Mouse (Mus musculus): ENCODE measurements at regions not wholly inside any gene's neighbourhood (a gene's known extent, or its start where the extent isn't known, plus 50 kb on each side); places are given as distances from the start of the nearest gene placed in this dataset.

DNA sequence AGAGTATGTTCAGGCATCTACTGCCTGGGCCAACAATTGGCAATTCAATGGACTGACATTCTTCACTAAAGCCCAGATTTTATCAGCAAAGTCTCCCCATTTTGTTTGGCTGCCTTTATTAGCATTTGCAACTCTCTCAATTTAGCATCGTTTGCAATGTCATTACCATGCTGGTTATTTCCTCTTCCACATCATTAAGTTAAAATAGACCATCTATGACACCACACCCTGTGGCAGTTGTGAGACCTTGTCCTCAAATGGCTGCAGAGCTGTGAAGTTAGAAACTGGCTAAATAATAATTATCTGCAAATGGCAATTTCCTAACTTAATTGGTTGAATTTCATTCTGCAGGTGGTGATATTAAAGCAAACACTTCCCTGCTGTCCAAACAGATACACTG, 381.8 kb downstream of the H2al1n start:
- Histone ChIP-seq H3K27ac (no peak overlapping the region), H3K27me3 (no peaks in the 10 kb centered on the region), H3K4me2 (replicated peaks) (no peak overlapping the region), H3K9ac (replicated peaks) (no peak overlapping the region), H3K36me3 (no peaks in the 10 kb centered on the region), H3K9me3 (no peaks in the 10 kb centered on the region), H3K4me1 (replicated peaks) (no peaks in the 10 kb centered on the region), H3K4me3 (replicated peaks) (no peak overlapping the region)
- 74% methylated on average over 1 of the region's 1 CpGs for WGBS
- ATAC-seq = no peak

DNA sequence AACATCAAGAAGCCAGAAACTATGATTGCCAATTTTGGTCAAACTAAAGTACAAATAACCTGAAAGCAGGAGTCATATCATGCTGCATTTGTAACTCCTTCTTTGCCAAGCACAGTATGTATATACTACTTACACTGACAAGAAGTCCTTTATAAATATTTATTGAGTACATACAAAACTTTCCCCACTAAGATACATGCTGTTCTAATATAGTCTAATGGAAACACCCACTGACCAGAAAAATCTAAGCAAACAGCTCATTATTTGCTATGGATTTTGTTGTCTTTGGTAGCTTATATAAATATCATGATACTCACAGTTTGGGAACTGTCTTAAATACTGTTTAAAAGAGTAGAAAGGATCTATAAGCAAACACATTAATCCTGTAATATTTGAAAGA, 385.9 kb downstream of the H2al1n start:
- H3K4me2 ChIP-seq (replicated peaks) = no peak overlapping the region
- H3K27me3 ChIP-seq = no peaks in the 10 kb centered on the region
- no peak overlapping the region for H3K27ac ChIP-seq
- H3K9ac ChIP-seq (replicated peaks) = no peak overlapping the region
- H3K36me3 ChIP-seq = no peaks in the 10 kb centered on the region
- no peaks in the 10 kb centered on the region for H3K4me1 ChIP-seq (replicated peaks)
- ATAC-seq = no peak
- no peak overlapping the region for H3K4me3 ChIP-seq (replicated peaks)
- no peaks in the 10 kb centered on the region for H3K9me3 ChIP-seq

DNA sequence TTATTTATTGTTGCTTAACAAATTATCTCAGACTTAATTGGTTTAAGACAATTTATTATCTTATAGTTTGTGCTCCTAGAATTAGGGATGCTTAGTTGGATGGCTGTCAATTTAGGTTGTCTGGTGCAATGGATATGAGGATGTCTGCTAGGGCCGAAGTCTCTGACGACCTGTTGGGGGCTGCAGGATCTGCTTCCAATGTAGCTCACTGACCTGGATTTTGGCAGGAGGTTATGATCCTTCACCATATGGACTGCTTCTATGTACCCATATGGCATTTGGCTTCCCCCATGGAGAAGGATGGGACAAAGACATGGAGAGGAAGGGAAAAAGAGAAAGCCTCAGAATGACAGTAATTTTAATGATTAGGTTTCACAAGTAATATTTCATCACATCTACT, 391.0 kb downstream of the H2al1n start:
- no peak for ATAC-seq
- no peaks in the 10 kb centered on the region for H3K9me3 ChIP-seq
- H3K4me1 ChIP-seq (replicated peaks) = no peaks in the 10 kb centered on the region

DNA sequence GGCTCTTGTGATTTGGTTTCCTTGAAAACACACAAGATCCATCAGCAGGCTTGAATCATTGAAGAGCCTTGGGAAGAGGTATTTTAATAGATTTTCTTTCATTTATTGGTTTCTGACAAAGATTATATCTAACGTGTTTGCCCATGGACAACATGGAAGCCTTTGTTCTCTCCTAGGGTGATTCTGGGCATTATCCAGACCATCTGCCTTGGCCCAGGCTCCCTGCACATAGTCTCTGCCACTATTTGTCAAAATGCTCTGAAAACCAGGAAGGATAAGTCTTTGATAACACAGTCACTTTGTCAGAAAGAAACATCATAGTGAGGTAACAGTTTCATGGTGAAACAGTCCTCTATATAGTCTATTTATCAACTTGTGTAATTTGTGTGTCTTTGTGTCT, 398.2 kb downstream of the H2al1n start:
- no peak overlapping the region for H3K4me2 ChIP-seq (replicated peaks)

More for the DNA sequence above, 391.0 kb downstream of the H2al1n start:
- H3K36me3 ChIP-seq = no peaks in the 10 kb centered on the region
- no peak overlapping the region for H3K4me3 ChIP-seq (replicated peaks)
- no peak overlapping the region for H3K27ac ChIP-seq
- no peaks in the 10 kb centered on the region for H3K27me3 ChIP-seq
- 95% methylated on average over 2 of the region's 2 CpGs for WGBS
- no peak overlapping the region for H3K4me2 ChIP-seq (replicated peaks)
- H3K9ac ChIP-seq (replicated peaks) = no peak overlapping the region

DNA sequence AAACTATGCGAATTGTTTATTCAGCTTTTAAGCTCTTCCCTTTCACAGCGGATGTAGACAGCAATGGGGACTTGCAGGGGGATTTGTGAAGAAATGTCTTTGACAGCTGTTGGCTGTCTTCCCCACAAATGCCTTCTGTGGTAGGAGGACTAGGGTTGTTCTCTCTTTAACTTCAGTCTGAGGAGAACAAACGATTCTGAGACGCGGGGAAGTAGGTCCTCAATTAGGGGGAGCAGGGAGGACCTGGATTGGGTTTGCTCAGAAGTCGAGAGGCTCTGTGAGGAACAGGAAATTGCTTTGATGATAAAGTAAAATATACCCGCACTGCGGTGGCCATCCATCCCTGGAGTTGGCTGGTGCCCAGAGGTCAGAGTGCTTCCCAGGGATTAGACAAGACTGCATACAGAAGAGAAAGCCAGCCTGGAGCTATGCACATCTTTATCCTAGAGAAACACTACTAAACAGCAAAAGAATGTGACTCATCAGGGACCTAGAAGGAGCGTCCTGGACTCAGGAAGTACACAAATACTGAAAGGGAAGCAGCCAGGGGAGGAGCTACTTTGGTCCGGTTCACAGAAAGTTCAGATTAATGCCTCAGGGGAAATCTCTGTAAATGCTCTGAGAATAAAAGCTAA, 417.4 kb downstream of the H2al1n start:
- H3K4me1 ChIP-seq (replicated peaks) = peaks cover 5% of the 10 kb centered on the region; the same call in 1 of the 2 replicates
- H3K4me2 ChIP-seq (replicated peaks) = no peak overlapping the region
- no peaks in the 10 kb centered on the region for H3K9me3 ChIP-seq
- no peak overlapping the region for H3K9ac ChIP-seq (replicated peaks)
- no peaks in the 10 kb centered on the region for H3K27me3 ChIP-seq
- H3K4me3 ChIP-seq (replicated peaks) = no peak overlapping the region
- 22% methylated on average over 10 of the region's 10 CpGs for WGBS
- ATAC-seq = peak; percentile 92
- no peaks in the 10 kb centered on the region for H3K36me3 ChIP-seq
- H3K27ac ChIP-seq = no peak overlapping the region

More for the DNA sequence above, 398.2 kb downstream of the H2al1n start:
- no peaks in the 10 kb centered on the region for H3K9me3 ChIP-seq
- H3K4me3 ChIP-seq (replicated peaks) = no peak overlapping the region
- WGBS = 81% methylated on average over 1 of the region's 1 CpGs
- H3K9ac ChIP-seq (replicated peaks) = no peak overlapping the region
- H3K36me3 ChIP-seq = no peaks in the 10 kb centered on the region
- ATAC-seq = no peak
- H3K4me1 ChIP-seq (replicated peaks) = no peaks in the 10 kb centered on the region
- H3K27ac ChIP-seq = no peak overlapping the region
- no peaks in the 10 kb centered on the region for H3K27me3 ChIP-seq

DNA sequence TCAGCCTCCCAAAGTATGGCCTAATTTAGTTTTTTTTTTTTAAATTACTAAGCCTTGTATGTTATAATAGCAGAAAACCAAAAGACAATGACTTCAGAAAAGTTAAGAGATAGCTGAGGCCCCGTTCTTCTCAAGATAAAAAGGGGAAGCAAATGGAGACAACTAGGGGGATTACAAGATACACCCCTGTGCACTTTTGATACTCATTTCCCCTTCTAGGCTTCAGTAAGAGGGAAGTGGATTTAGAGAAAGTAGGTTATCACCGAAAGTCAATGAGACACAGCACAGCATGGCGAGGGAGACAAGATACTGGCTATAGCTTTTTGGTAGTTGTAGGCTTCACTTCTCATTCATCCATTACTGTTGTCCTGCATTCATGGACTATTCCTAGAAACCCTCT, 428.4 kb downstream of the H2al1n start:
- Histone ChIP-seq H3K36me3 (no peaks in the 10 kb centered on the region), H3K4me2 (replicated peaks) (no peak overlapping the region), H3K9me3 (no peaks in the 10 kb centered on the region), H3K27me3 (no peaks in the 10 kb centered on the region), H3K9ac (replicated peaks) (no peak overlapping the region), H3K4me1 (replicated peaks) (no peaks in the 10 kb centered on the region), H3K4me3 (replicated peaks) (no peak overlapping the region), H3K27ac (no peak overlapping the region)
- no peak for ATAC-seq
- WGBS = 89% methylated on average over 3 of the region's 3 CpGs

DNA sequence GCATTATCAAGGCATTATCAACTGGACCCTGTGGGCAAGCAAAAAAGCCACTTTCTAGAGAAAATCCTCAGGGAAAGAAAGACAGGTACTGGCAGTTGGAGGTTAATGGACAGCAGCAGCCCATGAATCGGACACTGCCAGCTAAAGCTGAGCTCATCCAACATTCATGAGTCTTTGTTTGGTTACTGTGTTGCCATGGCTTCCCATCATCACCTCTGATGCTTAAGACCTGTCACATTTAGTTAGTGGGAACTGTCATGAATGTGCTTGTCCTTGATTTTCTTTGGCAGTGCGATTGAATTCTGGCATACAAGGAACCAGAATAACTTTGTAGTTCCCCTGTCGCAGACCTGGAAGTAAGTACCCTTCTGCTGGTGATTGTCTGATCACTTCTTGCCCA, 453.9 kb downstream of the H2al1n start:
- Histone ChIP-seq H3K9ac (replicated peaks) (no peak overlapping the region), H3K27ac (no peak overlapping the region; the same call in 1 of the 2 replicates), H3K36me3 (no peaks in the 10 kb centered on the region), H3K4me2 (replicated peaks) (no peak overlapping the region), H3K4me1 (replicated peaks) (no peaks in the 10 kb centered on the region), H3K9me3 (no peaks in the 10 kb centered on the region), H3K4me3 (replicated peaks) (no peak overlapping the region), H3K27me3 (no peaks in the 10 kb centered on the region)
- 40% methylated on average over 3 of the region's 3 CpGs for WGBS
- ATAC-seq = peak; percentile 84

DNA sequence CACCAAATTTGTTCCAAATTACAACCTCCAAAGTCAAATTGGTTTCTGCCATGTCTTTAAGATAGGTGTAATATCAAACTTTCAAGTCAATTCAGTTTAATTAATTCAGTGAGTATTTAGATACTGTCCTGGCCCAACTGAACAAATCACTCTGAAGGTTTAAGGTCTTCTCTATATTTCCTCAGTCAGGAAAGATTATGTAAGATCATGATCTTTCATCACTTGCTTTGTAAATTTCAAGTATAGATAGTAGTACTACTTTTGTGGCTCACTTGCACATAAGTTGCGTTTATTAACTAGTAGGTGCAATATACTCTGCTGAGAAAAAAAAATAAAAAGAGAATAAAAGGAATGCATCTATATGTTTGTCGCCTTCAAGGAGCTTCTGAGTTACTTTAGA, 485.4 kb downstream of the H2al1n start:
- Histone ChIP-seq H3K4me1 (replicated peaks) (no peaks in the 10 kb centered on the region), H3K4me2 (replicated peaks) (no peak overlapping the region), H3K9ac (replicated peaks) (no peak overlapping the region), H3K4me3 (replicated peaks) (no peak overlapping the region), H3K27me3 (no peaks in the 10 kb centered on the region), H3K27ac (no peak overlapping the region), H3K9me3 (no peaks in the 10 kb centered on the region), H3K36me3 (no peaks in the 10 kb centered on the region)
- no peak for ATAC-seq
- WGBS = 88% methylated on average over 2 of the region's 2 CpGs

DNA sequence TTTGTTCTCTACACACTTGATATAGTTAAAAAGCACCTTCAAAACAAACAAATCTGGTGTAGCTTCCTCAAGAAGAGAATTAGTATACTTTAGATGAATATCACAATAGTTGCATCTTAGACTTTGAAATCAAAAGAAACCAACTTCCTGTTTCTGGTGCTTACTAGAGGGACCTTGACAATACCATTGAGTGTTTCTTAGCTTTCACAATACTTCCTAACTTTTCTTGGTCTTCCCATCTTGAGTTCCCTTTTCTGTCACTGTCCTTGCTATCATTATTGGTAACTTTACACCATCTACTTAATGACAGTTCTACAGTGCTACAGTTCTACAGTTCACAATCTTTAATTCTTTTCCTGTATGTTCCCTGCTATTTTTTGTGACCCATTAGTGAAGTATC, 528.1 kb downstream of the H2al1n start:
- Histone ChIP-seq H3K36me3 (no peaks in the 10 kb centered on the region), H3K4me3 (replicated peaks) (no peak overlapping the region)

More for the DNA sequence above, 528.1 kb downstream of the H2al1n start:
- H3K9ac ChIP-seq (replicated peaks) = no peak overlapping the region
- H3K9me3 ChIP-seq = no peaks in the 10 kb centered on the region
- ATAC-seq = no peak
- no peak overlapping the region for H3K4me2 ChIP-seq (replicated peaks)
- H3K4me1 ChIP-seq (replicated peaks) = no peaks in the 10 kb centered on the region
- H3K27me3 ChIP-seq = no peaks in the 10 kb centered on the region
- no peak overlapping the region for H3K27ac ChIP-seq
